Mouse (Mus musculus): ENCODE data around the gene Inmt.
A peak's percentile ranks its signal among the peaks of the same experiment; 100 is the strongest.
"Not testable (repeated sequence)": the region's sequence is repeated elsewhere in the genome, so short reads cannot be mapped to it uniquely, and the experiment has no call there.

Gene Inmt

DNA sequence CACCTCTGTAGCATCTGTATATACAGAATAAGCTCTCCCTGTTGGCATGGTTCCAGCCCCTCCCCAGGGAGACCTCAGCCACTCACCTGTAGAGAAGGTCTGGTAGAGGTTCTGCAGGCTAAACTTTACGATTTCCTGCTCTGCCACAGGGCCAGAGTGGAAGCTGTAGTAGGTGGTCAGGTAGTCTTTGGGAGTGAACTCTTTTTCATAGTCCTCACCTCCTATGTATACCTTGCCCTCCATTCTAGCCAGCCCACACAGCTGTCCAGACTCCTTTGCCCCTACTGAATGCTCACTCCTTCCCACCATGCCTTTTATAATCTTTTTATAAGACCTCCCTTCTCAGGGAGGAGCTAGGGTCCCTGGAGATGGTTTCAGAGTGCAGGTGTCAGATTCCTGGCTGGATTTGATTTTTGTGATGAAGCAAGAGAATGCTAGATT lies at the start of gene Inmt:
Gene Inmt (minus strand): TSS at position 303 of the 441 bp plus-strand sequence.
- no peak for DNase-seq (ENCODE audit: low read depth)

DNA sequence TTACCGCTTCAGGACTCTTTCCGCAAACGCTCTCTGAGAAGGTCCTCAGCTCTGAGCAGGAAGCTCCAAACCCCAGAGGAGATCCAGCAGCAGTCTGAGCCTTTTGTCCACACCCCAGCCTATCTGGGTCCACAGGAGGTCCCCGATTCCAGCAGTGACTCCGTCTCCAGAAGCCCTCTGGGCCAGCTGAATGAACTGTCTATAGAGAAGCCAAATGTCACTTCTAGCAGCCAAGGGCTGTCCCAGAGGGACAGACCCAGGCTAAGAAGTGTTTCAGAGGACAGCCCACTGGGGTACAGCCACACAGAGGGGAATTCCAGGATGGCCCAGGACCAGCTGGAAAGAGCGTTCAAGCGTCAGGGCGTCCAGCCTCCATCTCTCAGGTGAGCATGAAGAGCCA lies 49.1 kb upstream of the Inmt start:
- DNase-seq (ENCODE audit: low read depth), result no peak

DNA sequence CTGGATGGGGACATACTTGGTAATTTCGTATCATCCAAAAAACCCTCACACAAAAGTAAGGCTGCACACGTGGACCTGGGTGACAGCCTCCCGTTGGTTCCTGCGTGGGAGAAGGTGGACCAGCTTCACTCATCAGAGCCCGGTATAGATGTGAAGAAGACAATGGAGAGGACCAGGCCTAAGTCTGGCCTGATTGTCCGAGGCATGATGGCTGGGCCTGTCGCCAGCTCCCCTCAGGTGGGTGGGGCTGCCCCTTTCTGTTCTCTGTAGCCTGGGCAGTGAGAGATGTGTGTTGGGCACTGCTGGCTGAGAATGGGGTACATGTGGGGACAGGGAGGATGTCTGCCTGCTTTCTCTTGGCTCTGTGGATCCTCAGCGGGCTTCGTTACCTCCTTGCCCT lies 43.4 kb upstream of the Inmt start:
- no peak for DNase-seq (ENCODE audit: low read depth)

DNA sequence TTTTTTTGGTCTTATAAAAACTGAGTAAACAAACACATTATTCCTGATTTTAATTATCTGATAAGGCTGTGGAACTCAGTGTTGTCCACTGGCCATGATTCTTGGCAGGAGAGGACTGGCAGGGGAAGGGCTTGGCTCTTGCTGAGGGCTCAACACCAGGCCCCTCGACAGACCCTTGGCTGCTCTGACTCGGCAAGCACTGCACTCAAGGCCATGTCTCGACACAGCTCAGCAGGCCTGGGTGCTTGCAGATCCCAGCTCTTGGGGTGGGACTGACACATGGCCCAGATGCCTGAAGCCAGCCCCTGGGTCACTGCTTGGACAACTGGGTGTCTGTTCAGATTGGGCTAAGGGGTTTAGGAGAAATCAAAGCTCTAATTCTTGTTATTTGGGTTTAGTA lies 39.7 kb upstream of the Inmt start:
- no peak for DNase-seq (ENCODE audit: low read depth)

DNA sequence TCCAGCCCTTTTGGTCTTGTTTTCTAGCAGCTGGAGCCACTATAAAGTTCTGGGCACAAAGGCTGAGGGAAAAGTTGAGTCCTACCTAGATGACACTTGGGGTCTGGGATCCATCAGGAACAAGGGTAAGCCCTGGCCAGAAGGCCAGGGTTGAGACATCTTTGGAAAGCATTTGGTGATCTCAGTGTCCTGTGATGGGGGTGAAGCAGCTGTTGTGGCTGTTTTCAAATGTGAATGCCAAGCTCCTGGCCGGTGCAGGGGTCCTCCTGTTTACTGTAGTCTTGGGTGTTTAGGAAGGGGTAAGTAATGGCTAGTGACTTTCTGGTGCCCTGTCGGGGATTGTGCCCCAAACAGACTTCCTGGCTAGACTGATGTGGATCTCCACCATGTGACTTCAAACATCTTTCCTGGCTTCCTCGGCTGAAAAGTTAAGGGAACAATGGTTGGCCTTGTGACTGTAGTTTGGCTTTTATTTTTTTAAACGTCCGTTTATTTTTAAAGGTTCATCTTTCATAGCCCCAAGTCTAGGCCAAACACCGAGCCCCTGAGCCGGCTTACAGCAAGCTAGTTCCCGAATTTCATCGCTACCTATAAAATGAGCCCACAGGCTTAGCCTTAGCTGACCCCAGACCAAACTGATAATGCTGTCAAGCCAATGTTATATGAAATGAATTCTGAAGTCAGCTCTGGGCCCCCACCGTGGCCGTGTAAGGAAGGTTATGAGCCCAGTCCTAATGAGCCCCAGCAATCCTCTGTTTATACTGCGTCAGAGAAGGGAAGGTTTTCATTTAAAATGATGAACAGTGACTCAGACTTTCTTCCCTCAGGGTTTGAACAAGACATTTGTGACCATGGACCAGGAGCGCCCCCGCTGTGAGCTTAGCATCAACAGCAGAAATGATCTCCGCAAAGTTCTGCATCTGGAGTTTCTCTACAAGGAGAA lies 35.9 kb upstream of the Inmt start:
- DNase-seq (ENCODE audit: low read depth), result peak; percentile 75

GRCm38 (mm10) chr6:55207786-55208185 lies 32.9 kb upstream of the Inmt start:
- peak; percentile 40 for DNase-seq (ENCODE audit: low read depth)

GRCm38 (mm10) chr6:55203931-55204330 lies 29.1 kb upstream of the Inmt start:
- no peak for DNase-seq (ENCODE audit: low read depth)

DNA sequence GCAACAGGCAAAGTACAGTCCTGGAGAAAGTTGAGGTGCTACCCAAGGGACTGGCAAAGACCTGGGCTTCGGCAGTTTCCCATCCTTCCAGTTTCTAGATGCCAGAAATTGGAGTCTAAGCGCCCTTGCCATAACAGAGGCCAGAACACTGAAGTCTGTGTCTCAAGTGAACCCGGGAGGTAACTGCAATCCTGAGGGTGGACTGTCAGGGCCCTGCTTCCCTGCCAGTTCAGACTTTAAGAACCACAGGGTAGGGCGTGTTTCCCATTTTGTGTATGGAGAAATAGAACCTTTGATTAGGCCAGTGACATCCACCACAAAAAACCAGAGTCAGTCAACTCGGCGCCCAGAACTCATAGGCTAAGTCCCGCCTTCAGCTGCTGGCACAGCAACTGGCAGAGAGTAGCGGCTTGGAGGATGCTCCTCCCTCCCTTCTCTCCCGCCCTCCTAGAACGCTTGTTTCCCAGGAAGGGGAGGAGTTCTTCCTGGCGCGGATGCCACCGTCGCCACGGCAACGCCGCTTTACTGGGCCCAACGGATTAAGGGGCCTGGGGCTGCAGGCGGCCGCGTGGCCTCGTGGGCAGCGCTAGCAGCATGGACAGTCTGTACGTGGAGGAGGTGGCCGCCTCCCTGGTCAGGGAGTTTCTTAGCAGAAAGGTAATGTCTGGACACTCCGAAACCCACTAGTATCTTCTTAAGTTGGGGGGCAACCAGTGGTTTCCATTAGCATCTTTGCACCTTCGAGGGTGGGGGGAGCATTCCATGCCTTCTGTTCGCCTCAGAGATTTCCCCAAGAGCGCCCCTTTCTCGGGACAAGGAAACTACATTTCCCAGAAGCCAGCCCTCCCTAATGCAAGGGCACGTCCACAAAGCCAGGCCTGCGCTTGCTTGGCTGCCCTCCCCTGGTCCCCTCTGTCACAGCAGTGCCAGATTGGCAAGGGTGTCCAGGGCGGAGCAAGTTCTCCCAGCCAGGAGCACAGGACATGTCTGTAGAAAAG lies 28.4 kb upstream of the Inmt start, which contains the start of gene Mindy4:
Gene Mindy4 (plus strand): TSS at position 471 of the 998 bp plus-strand sequence.
- DNase-seq (ENCODE audit: low read depth), result peak; percentile 88

- DNase-seq (ENCODE audit: low read depth), result no peak
Observed at GRCm38 (mm10) chr6:55199047-55199446, 24.2 kb upstream of the Inmt start.

GRCm38 (mm10) chr6:55193171-55193570 lies 18.3 kb upstream of the Inmt start:
- DNase-seq (ENCODE audit: low read depth), result no peak

DNA sequence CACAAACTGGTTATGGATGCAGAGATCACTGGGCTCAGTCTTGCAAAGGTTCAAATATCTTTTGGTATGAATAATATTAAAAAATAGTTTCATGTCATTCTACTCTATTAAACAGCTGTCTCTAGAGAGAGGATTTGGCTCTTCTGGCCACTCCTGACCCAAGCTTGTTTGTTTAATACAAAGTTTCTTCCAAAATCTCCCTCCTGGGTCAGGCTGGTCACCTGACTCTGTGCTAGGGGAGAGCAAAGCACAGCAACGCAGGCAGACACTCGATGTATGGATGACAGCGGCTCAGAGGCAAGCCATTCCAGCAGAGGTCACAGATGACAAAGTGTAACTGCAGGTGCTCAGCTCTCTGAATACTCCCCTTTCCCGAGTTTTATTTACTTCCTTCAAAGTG lies 16.7 kb upstream of the Inmt start:
- no peak for DNase-seq (ENCODE audit: low read depth)

GRCm38 (mm10) chr6:55189406-55189805 lies 14.6 kb upstream of the Inmt start:
- DNase-seq (ENCODE audit: low read depth), result no peak

- not testable (repeated sequence) for DNase-seq (ENCODE audit: low read depth)
Observed at GRCm38 (mm10) chr6:55187827-55188226, 13.0 kb upstream of the Inmt start.

- no peak for DNase-seq (ENCODE audit: low read depth)
Observed at GRCm38 (mm10) chr6:55182655-55183430, 8.0 kb upstream of the Inmt start.

- peak; percentile 35 for DNase-seq (ENCODE audit: low read depth)
Observed at GRCm38 (mm10) chr6:55179560-55179959, 4.7 kb upstream of the Inmt start.

DNA sequence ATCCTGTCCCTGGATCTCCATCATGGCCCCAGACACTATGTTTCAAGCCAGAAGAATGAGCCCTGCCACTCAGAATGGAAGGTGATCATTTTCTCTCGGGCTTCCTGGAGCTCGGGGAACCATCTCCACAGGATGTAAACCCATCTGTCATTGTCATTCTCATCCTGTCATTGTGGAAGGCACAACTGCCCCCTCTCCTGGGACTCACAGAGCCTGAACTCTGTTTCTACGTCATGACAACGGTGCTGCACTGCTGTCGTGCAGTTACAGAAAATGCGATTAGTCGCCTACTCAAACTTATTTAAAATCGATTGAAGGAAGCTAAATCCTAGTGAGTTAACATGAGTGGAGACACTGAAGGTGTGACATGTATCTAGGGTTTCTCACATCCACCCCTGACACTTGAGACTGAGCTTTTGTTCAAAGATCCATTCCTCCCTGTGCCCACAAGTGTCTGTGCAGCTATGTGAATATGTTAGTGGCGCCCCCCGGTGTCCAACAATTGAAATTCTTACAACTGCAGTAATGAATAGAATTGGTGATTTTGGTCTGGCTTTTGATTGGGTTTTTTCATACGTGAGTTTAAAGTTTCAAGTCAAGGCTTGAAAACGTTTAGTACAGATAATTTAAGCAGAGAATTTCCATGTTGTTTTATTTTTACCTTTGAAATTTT lies 2.4 kb upstream of the Inmt start:
- DNase-seq (ENCODE audit: low read depth), result no peak

DNA sequence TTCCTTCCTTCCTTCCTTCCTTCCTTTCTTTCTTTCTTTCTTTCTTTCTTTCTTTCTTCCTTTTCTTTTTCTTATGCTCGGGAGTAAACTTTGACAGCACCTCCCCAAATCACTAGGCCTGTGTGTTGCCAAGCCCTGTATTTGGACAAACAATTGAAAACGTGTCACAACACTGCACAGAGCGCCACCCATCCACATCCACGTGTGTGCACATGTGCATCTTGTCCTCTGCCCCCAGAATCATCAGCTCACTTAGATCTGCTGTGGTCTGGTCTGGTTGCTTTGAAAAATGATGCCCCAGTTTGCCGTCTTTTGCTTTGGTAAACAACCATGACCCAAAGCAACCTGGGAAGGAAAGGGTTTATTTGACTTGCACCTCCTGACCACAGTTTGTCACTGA lies 1.0 kb upstream of the Inmt start:
- no peak for DNase-seq (ENCODE audit: low read depth)

GRCm38 (mm10) chr6:55175456-55175855 lies 613 bp upstream of the Inmt start:
- no peak for DNase-seq (ENCODE audit: low read depth)

DNA sequence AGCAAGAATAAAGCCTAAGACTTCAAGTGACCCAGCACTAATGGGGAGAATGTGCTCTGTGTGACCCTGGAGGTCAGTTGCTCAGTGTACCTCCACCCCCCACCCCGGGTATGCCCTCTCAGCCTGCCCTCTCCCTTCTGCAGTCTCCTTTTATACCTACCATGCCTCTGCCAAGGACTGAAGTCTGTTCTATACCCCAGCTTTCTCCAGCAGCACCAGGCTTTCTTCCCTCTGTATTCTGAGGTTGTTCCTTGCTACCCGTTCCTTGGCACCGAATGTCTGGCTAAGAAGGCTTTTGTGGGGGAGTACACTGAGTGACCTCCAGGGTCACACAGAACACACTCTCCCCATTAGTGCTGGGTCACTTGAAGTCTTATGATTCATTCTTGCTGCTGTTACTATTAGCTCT lies 898 bp downstream of the Inmt start:
- DNase-seq (ENCODE audit: low read depth), result no peak

DNA sequence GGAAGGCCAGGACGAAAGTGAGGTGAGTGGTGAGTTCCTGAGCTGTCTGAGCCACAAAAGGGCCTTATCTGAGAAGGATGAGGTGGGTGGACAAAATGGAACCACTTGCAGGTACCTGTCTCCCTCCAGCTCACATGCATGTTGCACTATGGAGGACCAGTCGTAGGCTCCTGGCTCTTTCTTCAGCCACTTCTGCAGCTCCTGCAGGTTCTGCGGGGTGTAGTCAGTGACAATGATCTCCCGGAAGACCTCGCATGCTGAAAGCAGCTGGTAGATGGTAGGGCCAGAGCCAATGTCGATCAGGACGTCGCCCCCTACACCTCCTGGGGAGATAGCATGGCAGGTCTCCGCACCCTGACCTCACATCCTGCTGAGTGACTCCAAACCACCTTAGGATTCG lies 1.7 kb downstream of the Inmt start:
- no peak for DNase-seq (ENCODE audit: low read depth)

GRCm38 (mm10) chr6:55171638-55172037 lies 3.2 kb downstream of the Inmt start:
- no peak for DNase-seq (ENCODE audit: low read depth)

Data from fibroblast of lung, adult 2 months (primary cell).